Mouse (Mus musculus) C2C12 (cell line): ENCODE results near the gene Scaper. TPM values are rescaled to one million over a fixed set of nuclear protein-coding genes. Genes with fewer than 3 reads are reported as not detected.

Experiments
- H3K27me3 ChIP-seq: one replicate; pipeline ENCODE4 v1.6.1; 2011; ENCODE audit not compliant: control insufficient read depth, insufficient read depth, insufficient read length
- H3K36me3 ChIP-seq: one replicate; pipeline ENCODE4 v1.6.1; 2011; ENCODE audit not compliant: control insufficient read depth, insufficient read depth
- H3K4me3 ChIP-seq: one replicate; pipeline ENCODE4 v1.5.1; 2011; ENCODE audit warnings: mild to moderate bottlenecking, control low read depth; ENCODE audit not compliant: poor library complexity, insufficient read depth, severe bottlenecking
- H3K79me2 ChIP-seq: one replicate; pipeline ENCODE4 v1.6.1; 2011; ENCODE audit not compliant: control insufficient read depth, insufficient read depth
- H3K79me3 ChIP-seq: one replicate; pipeline ENCODE4 v1.6.1; 2011; ENCODE audit warnings: low read depth, control low read depth
- H3ac ChIP-seq: one replicate; pipeline ENCODE3; 2011; ENCODE audit warnings: low read depth; ENCODE audit not compliant: control insufficient read depth, insufficient read length
- CEBPB ChIP-seq: IDR thresholded peaks from one replicate; pipeline ENCODE4 v1.6.1; 2011; ENCODE audit warnings: low read depth, mild to moderate bottlenecking, control low read depth, moderate library complexity
- CTCF ChIP-seq: IDR thresholded peaks from one replicate; pipeline ENCODE4 v1.5.1; 2011; ENCODE audit not compliant: control insufficient read depth, insufficient read depth, insufficient read length
- FOSL1 ChIP-seq: IDR thresholded peaks from one replicate; pipeline ENCODE4 v1.8.0; 2011; ENCODE audit warnings: mild to moderate bottlenecking, low read length; ENCODE audit not compliant: poor library complexity, insufficient read depth, severe bottlenecking
- MAX ChIP-seq: IDR thresholded peaks from one replicate; pipeline ENCODE4 v1.6.1; 2011; ENCODE audit warnings: mild to moderate bottlenecking, control low read depth
- MYOD1 ChIP-seq: IDR thresholded peaks from one replicate; pipeline ENCODE4 v1.6.1; 2011; ENCODE audit warnings: low read depth; ENCODE audit not compliant: control insufficient read depth, insufficient read length
- MYOG ChIP-seq: IDR thresholded peaks from one replicate; pipeline ENCODE4 v1.6.1; 2011; ENCODE audit not compliant: control insufficient read depth, insufficient read length; ENCODE audit errors: extremely low read depth
- USF1 ChIP-seq: IDR thresholded peaks from one replicate; pipeline ENCODE4 v1.6.1; 2011; ENCODE audit warnings: low read depth, mild to moderate bottlenecking, control low read depth, moderate library complexity
- polyA plus RNA-seq: library from polyadenylated mRNA; unstranded; fragments of >200 nt; fragmentation: generic; extraction: Trizol; gene quantifications from one replicate; pipeline ENCODE4 v1.2.1, GENCODE M21; 2012; ENCODE audit warnings: missing spikeins

The Scaper gene
- polyA plus RNA-seq, 1 experiment, result 0.84 TPM

DNA sequence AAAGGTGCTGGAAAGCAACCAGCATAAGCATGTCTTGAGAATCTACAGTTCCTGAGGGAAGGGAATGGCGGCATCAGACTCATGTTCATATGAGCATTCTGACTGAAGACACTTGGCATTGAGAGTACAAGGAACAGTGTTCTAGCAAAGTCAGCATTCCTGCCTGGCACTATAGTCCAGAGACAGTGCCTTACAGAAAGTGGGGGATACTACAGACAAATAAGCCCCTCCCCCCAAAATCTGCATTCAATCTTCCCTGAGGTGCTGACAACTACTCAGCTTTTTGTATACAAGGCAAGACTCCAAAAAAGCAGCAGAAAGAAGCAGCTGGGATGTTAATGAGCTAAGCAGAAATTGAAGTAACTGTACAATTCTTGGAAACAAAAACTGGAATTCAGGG lies 59.9 kb downstream of the Scaper start:
- no peaks in the 10 kb centered on the region for H3K79me3 ChIP-seq
- H3K36me3 ChIP-seq, result no peaks in the 10 kb centered on the region
- H3K79me2 ChIP-seq, result no peaks in the 10 kb centered on the region
- no peak for TF ChIP-seq CEBPB
- TF ChIP-seq FOSL1, result no peak
- no peak for TF ChIP-seq MAX
- TF ChIP-seq MYOG, result no peak
- TF ChIP-seq MYOD1, result no peak
- no peak for TF ChIP-seq CTCF
- TF ChIP-seq USF1, result no peak
- no peak overlapping the region for H3K4me3 ChIP-seq
- no peak overlapping the region for H3ac ChIP-seq
- H3K27me3 ChIP-seq, result no peaks in the 10 kb centered on the region

GRCm38 (mm10) chr9:55789442-55789841 lies 148.5 kb downstream of the Scaper start:
- Histone ChIP-seq H3K4me3 (no peak overlapping the region), H3ac (no peak overlapping the region), H3K36me3 (no peaks in the 10 kb centered on the region), H3K79me3 (no peaks in the 10 kb centered on the region), H3K79me2 (no peaks in the 10 kb centered on the region), H3K27me3 (no peaks in the 10 kb centered on the region)
- TF ChIP-seq USF1 (no peak), MAX (no peak), MYOG (no peak), CEBPB (no peak), MYOD1 (no peak), FOSL1 (no peak), CTCF (no peak)

- H3K79me3 ChIP-seq, result no peaks in the 10 kb centered on the region
- no peak overlapping the region for H3K4me3 ChIP-seq
- H3K79me2 ChIP-seq, result no peaks in the 10 kb centered on the region
- H3K27me3 ChIP-seq, result no peaks in the 10 kb centered on the region
- H3K36me3 ChIP-seq, result no peaks in the 10 kb centered on the region
- no peak for TF ChIP-seq CEBPB
- TF ChIP-seq MYOD1, result no peak
- TF ChIP-seq FOSL1, result no peak
- no peak for TF ChIP-seq MYOG
- no peak for TF ChIP-seq USF1
- TF ChIP-seq MAX, result no peak
- no peak for TF ChIP-seq CTCF
- no peak overlapping the region for H3ac ChIP-seq
Observed at GRCm38 (mm10) chr9:55712016-55712415, 225.9 kb downstream of the Scaper start.

GRCm38 (mm10) chr9:55710553-55710952 lies 227.4 kb downstream of the Scaper start:
- TF ChIP-seq MAX (no peak), CEBPB (no peak), CTCF (no peak), MYOD1 (no peak), MYOG (no peak), USF1 (no peak), FOSL1 (no peak)
- Histone ChIP-seq H3ac (no peak overlapping the region), H3K4me3 (no peak overlapping the region), H3K36me3 (no peaks in the 10 kb centered on the region), H3K79me3 (no peaks in the 10 kb centered on the region), H3K27me3 (no peaks in the 10 kb centered on the region), H3K79me2 (no peaks in the 10 kb centered on the region)

DNA sequence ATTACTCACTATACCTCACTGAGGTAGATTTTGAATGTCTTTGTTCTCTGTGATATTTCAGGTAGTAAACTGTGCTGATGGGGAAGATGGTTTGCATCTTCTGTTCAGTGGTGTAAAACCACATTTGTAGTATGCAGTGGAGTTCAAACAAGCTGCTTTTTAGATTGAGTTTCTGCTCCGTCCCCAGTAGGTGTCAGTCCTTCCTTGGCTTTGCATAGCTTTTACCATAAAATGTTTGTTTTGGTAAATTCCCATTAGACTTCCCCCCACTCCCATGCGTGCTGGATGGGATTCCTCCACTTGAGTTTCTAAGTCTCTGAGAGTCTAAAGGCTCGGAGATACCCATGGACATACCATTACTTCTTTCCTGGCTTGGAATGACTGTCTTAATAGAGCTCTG lies 231.3 kb downstream of the Scaper start:
- Histone ChIP-seq H3K27me3 (no peaks in the 10 kb centered on the region), H3K79me3 (no peaks in the 10 kb centered on the region), H3ac (no peak overlapping the region), H3K36me3 (no peaks in the 10 kb centered on the region), H3K4me3 (no peak overlapping the region), H3K79me2 (no peaks in the 10 kb centered on the region)
- TF ChIP-seq CTCF, result no peak
- TF ChIP-seq FOSL1, result no peak
- no peak for TF ChIP-seq CEBPB
- no peak for TF ChIP-seq MAX
- TF ChIP-seq MYOD1, result no peak
- TF ChIP-seq MYOG, result no peak
- no peak for TF ChIP-seq USF1

DNA sequence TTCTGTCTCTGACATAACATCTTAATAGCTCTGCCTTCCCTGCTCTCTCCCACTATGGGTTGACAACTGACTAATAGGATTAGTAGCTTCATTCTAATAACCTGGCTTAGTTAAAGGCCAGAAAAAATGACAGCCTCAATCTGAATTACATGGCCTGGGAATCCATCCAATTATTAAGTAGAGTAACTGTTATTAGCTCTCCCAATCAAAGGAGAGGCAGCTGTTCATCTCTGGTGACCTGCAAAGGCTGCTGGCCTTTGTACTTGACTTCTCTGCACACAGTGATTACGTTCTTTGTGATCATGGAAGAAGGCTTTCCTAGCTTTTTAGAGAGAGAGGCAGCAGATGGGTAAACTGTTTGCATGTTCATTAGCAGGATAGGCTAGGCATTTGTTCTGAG lies 242.6 kb downstream of the Scaper start:
- Histone ChIP-seq H3ac (no peak overlapping the region), H3K79me3 (no peaks in the 10 kb centered on the region), H3K79me2 (no peaks in the 10 kb centered on the region), H3K27me3 (no peaks in the 10 kb centered on the region), H3K4me3 (no peak overlapping the region), H3K36me3 (no peaks in the 10 kb centered on the region)
- TF ChIP-seq MAX (no peak), FOSL1 (no peak), CTCF (no peak), MYOG (no peak), USF1 (no peak), MYOD1 (no peak), CEBPB (no peak)
